Mouse (Mus musculus): ENCODE measurements around the gene Tbx3. TPM values are rescaled to one million over a fixed set of nuclear protein-coding genes. Genes with fewer than 3 reads are reported as not detected.

Gene Tbx3
- polyA plus RNA-seq (2014; fragmentation: Nextera tagmentation; extraction: Ambion mirVana) = 44.1 and 45.5 TPM in 2 replicates

GRCm38 (mm10) chr5:119670566-119671108 is at the start of gene Tbx3:
Gene Tbx3 (plus strand): TSS chr5:119670669.
- Histone ChIP-seq H3K4me1 (replicated peaks; ENCODE audit: control insufficient read depth, insufficient read depth, low read length) (peaks cover 36% of the 10 kb centered on the region), H3K4me3 (ENCODE audit: low read depth, low read length) (peak within 1 kb of the TSS; percentile 83), H3K9me3 (ENCODE audit: control insufficient read depth, low read length) (no peaks in the 10 kb centered on the region), H3K9ac (ENCODE audit: low read length) (peak within 1 kb of the TSS; percentile 89), H3K36me3 (ENCODE audit: control insufficient read depth, insufficient read depth, low read length) (peaks cover 5% of the 10 kb centered on the region; the same call in 1 of the 2 replicates), H3K27ac (ENCODE audit: low read depth) (peak within 1 kb of the TSS; percentile 99), H3K27me3 (replicated peaks; ENCODE audit: control insufficient read depth, insufficient read depth, low read length) (peaks cover 29% of the 10 kb centered on the region), H3K4me2 (ENCODE audit: low read length) (peak within 1 kb of the TSS; percentile 84)
- peak; percentile 95 for DNase-seq (ENCODE audit: low spot score)
- WGBS = under 1% methylated on average over 42 of the region's 43 CpGs
- ATAC-seq (replicated peaks; ENCODE audit: low FRiP score, low TSS enrichment, low read depth) = peak; percentile 95

DNA sequence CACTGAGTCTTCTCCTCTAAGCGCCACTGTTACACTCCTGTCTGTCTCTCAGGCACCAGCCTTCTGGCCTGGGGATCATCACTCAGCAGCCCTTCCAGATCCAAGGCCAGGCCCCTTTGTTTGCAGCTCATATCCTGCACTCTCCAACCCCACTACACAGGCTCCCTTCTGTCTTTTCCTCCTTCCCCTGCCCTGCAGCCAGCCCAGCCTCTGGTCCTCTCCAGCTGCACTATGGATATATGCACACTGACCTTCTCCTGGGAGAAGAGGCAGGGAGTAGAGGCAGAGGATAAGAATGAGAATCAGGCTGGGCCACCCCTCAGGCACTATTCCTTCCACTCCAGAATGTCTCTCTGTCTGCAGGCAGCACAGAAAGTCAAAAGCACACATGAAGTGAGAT is 48.4 kb upstream of the Tbx3 start:
- H3K27me3 ChIP-seq (replicated peaks; ENCODE audit: control insufficient read depth, insufficient read depth, low read length) = peaks cover 15% of the 10 kb centered on the region
- H3K9ac ChIP-seq (ENCODE audit: low read length) = no peak overlapping the region
- WGBS = 17% methylated on average over 1 of the region's 1 CpGs
- H3K4me3 ChIP-seq (ENCODE audit: low read depth, low read length) = no peak overlapping the region
- no peak overlapping the region for H3K4me2 ChIP-seq (ENCODE audit: low read length)
- H3K27ac ChIP-seq (ENCODE audit: low read depth) = no peak overlapping the region
- ATAC-seq (replicated peaks; ENCODE audit: low FRiP score, low TSS enrichment, low read depth) (no peak), DNase-seq (ENCODE audit: low spot score) (no peak)
- no peaks in the 10 kb centered on the region for H3K36me3 ChIP-seq (ENCODE audit: control insufficient read depth, insufficient read depth, low read length)
- no peaks in the 10 kb centered on the region for H3K9me3 ChIP-seq (ENCODE audit: control insufficient read depth, low read length)
- H3K4me1 ChIP-seq (replicated peaks; ENCODE audit: control insufficient read depth, insufficient read depth, low read length) = peaks cover 26% of the 10 kb centered on the region

- H3K9ac ChIP-seq (ENCODE audit: low read length) = no peak overlapping the region
- no peaks in the 10 kb centered on the region for H3K36me3 ChIP-seq (ENCODE audit: control insufficient read depth, insufficient read depth, low read length)
- H3K9me3 ChIP-seq (ENCODE audit: control insufficient read depth, low read length) = no peaks in the 10 kb centered on the region
- H3K4me3 ChIP-seq (ENCODE audit: low read depth, low read length) = no peak overlapping the region
- no peak overlapping the region for H3K27ac ChIP-seq (ENCODE audit: low read depth)
- no peak overlapping the region for H3K4me2 ChIP-seq (ENCODE audit: low read length)
- ATAC-seq (replicated peaks; ENCODE audit: low FRiP score, low TSS enrichment, low read depth) = no peak
- H3K4me1 ChIP-seq (replicated peaks; ENCODE audit: control insufficient read depth, insufficient read depth, low read length) = peaks cover 28% of the 10 kb centered on the region
- peaks cover 28% of the 10 kb centered on the region for H3K27me3 ChIP-seq (replicated peaks; ENCODE audit: control insufficient read depth, insufficient read depth, low read length)
- WGBS = 17% methylated on average over 1 of the region's 1 CpGs
- no peak for DNase-seq (ENCODE audit: low spot score)
These were observed 45.9 kb upstream of the Tbx3 start for GRCm38 (mm10) chr5:119624554-119624953.

- no peak overlapping the region for H3K9ac ChIP-seq (ENCODE audit: low read length)
- no peak overlapping the region for H3K27ac ChIP-seq (ENCODE audit: low read depth)
- ATAC-seq (replicated peaks; ENCODE audit: low FRiP score, low TSS enrichment, low read depth) (no peak), DNase-seq (ENCODE audit: low spot score) (no peak)
- no peak overlapping the region for H3K4me3 ChIP-seq (ENCODE audit: low read depth, low read length)
- peaks cover 21% of the 10 kb centered on the region for H3K4me1 ChIP-seq (replicated peaks; ENCODE audit: control insufficient read depth, insufficient read depth, low read length)
- H3K9me3 ChIP-seq (ENCODE audit: control insufficient read depth, low read length) = no peaks in the 10 kb centered on the region
- 12% methylated on average over 13 of the region's 13 CpGs for WGBS
- H3K4me2 ChIP-seq (ENCODE audit: low read length) = 0 out of 2 replicates have a peak overlapping the region, but pooled peaks have one; percentile 11
- H3K36me3 ChIP-seq (ENCODE audit: control insufficient read depth, insufficient read depth, low read length) = no peaks in the 10 kb centered on the region
- peaks cover 28% of the 10 kb centered on the region for H3K27me3 ChIP-seq (replicated peaks; ENCODE audit: control insufficient read depth, insufficient read depth, low read length)
These were observed 44.9 kb upstream of the Tbx3 start for GRCm38 (mm10) chr5:119625603-119626002.

DNA sequence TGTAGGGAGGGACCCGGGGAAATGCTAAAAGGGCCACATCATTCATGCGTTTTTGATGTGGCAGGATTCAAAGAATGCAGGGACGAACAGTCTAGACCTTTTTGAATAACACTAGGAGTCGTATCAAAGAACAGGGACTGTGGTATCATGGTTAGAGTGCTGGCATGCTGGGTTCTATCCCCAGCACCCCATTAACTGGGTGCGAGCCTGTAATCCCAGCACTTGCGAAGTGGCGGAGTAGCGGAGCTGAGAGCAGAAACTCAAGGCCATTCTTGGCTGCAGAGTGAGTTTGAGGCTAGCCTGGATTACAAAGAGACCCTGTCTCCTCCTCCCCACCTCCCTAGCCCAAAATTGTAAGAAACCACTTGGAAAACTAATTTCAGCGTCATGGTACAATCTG is 44.3 kb upstream of the Tbx3 start:
- ATAC-seq (replicated peaks; ENCODE audit: low FRiP score, low TSS enrichment, low read depth) (no peak), DNase-seq (ENCODE audit: low spot score) (no peak)
- H3K9me3 ChIP-seq (ENCODE audit: control insufficient read depth, low read length) = no peaks in the 10 kb centered on the region
- no peak overlapping the region for H3K9ac ChIP-seq (ENCODE audit: low read length)
- 56% methylated on average over 9 of the region's 9 CpGs for WGBS
- H3K36me3 ChIP-seq (ENCODE audit: control insufficient read depth, insufficient read depth, low read length) = no peaks in the 10 kb centered on the region
- no peak overlapping the region for H3K27ac ChIP-seq (ENCODE audit: low read depth)
- H3K4me2 ChIP-seq (ENCODE audit: low read length) = 0 out of 2 replicates have a peak overlapping the region, but pooled peaks have one; percentile 11
- H3K4me3 ChIP-seq (ENCODE audit: low read depth, low read length) = no peak overlapping the region
- H3K27me3 ChIP-seq (replicated peaks; ENCODE audit: control insufficient read depth, insufficient read depth, low read length) = peaks cover 28% of the 10 kb centered on the region
- peaks cover 21% of the 10 kb centered on the region for H3K4me1 ChIP-seq (replicated peaks; ENCODE audit: control insufficient read depth, insufficient read depth, low read length)

DNA sequence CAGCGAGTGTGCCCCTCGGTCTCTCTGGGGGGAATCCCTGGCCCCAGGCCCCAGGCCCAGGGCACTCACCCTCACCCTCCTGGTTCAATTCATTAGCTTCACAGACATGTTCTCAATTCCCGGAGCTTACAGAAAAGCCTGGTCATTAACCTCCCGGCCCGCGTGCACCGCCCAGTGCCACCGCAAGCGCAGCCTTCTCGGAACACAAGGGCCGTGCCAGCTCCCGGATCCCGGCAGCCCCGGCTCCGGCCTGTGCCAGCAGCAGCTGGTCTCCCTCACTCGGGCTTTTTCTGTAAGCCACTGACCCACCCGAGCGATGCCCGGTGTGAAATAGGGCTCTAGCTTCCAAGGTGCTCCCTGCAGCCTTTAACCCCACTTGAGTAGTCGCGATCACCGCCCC is 43.8 kb upstream of the Tbx3 start:
- Histone ChIP-seq H3K4me2 (ENCODE audit: low read length) (peak overlapping the region; percentile 33), H3K27me3 (replicated peaks; ENCODE audit: control insufficient read depth, insufficient read depth, low read length) (peaks cover 28% of the 10 kb centered on the region), H3K36me3 (ENCODE audit: control insufficient read depth, insufficient read depth, low read length) (no peaks in the 10 kb centered on the region), H3K9ac (ENCODE audit: low read length) (no peak overlapping the region), H3K27ac (ENCODE audit: low read depth) (no peak overlapping the region), H3K4me3 (ENCODE audit: low read depth, low read length) (no peak overlapping the region), H3K4me1 (replicated peaks; ENCODE audit: control insufficient read depth, insufficient read depth, low read length) (peaks cover 21% of the 10 kb centered on the region), H3K9me3 (ENCODE audit: control insufficient read depth, low read length) (no peaks in the 10 kb centered on the region)
- no peak for ATAC-seq (replicated peaks; ENCODE audit: low FRiP score, low TSS enrichment, low read depth)
- no peak for DNase-seq (ENCODE audit: low spot score)
- 25% methylated on average over 22 of the region's 22 CpGs for WGBS

- H3K4me1 ChIP-seq (replicated peaks; ENCODE audit: control insufficient read depth, insufficient read depth, low read length) = peaks cover 21% of the 10 kb centered on the region
- H3K4me2 ChIP-seq (ENCODE audit: low read length) = no peak overlapping the region
- WGBS = 91% methylated on average over 3 of the region's 3 CpGs
- no peaks in the 10 kb centered on the region for H3K36me3 ChIP-seq (ENCODE audit: control insufficient read depth, insufficient read depth, low read length)
- H3K9ac ChIP-seq (ENCODE audit: low read length) = no peak overlapping the region
- no peaks in the 10 kb centered on the region for H3K9me3 ChIP-seq (ENCODE audit: control insufficient read depth, low read length)
- no peak overlapping the region for H3K4me3 ChIP-seq (ENCODE audit: low read depth, low read length)
- ATAC-seq (replicated peaks; ENCODE audit: low FRiP score, low TSS enrichment, low read depth) (no peak), DNase-seq (ENCODE audit: low spot score) (no peak)
- H3K27me3 ChIP-seq (replicated peaks; ENCODE audit: control insufficient read depth, insufficient read depth, low read length) = peaks cover 28% of the 10 kb centered on the region
- H3K27ac ChIP-seq (ENCODE audit: low read depth) = no peak overlapping the region
These were observed 42.4 kb upstream of the Tbx3 start for GRCm38 (mm10) chr5:119628100-119628499.

GRCm38 (mm10) chr5:119628746-119629327 is 41.6 kb upstream of the Tbx3 start:
- no peak for ATAC-seq (replicated peaks; ENCODE audit: low FRiP score, low TSS enrichment, low read depth)
- 25% methylated on average over 12 of the region's 12 CpGs for WGBS
- no peak for DNase-seq (ENCODE audit: low spot score)

DNA sequence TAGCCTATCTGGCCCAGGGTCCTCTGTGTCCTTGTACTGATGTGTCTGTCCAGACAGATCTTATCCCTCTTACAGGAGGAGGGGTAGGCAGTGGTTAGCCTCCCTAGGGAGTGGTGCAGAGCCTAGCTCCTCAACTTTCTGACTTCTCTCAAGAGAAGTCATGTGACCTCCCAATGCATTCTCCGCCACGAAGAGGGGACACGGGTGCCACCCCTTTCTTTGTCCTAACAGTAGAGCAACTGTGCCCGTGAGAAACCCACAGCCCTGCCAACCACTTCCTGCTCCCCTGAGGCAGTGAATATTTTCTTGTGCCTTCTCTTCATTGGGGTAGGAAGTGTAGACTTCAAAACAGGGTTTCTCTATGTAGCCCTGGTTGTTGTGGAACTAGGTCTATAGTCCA is 36.9 kb upstream of the Tbx3 start:
- Histone ChIP-seq H3K27me3 (replicated peaks; ENCODE audit: control insufficient read depth, insufficient read depth, low read length) (no peaks in the 10 kb centered on the region), H3K27ac (ENCODE audit: low read depth) (no peak overlapping the region), H3K4me3 (ENCODE audit: low read depth, low read length) (no peak overlapping the region), H3K9ac (ENCODE audit: low read length) (no peak overlapping the region), H3K4me2 (ENCODE audit: low read length) (no peak overlapping the region), H3K9me3 (ENCODE audit: control insufficient read depth, low read length) (no peaks in the 10 kb centered on the region), H3K36me3 (ENCODE audit: control insufficient read depth, insufficient read depth, low read length) (no peaks in the 10 kb centered on the region), H3K4me1 (replicated peaks; ENCODE audit: control insufficient read depth, insufficient read depth, low read length) (peaks cover 4% of the 10 kb centered on the region; the same call in 1 of the 2 replicates)
- WGBS = 91% methylated on average over 4 of the region's 4 CpGs
- ATAC-seq (replicated peaks; ENCODE audit: low FRiP score, low TSS enrichment, low read depth) = no peak
- DNase-seq (ENCODE audit: low spot score) = no peak

More at GRCm38 (mm10) chr5:119628746-119629327, 41.6 kb upstream of the Tbx3 start:
- Histone ChIP-seq H3K4me1 (replicated peaks; ENCODE audit: control insufficient read depth, insufficient read depth, low read length) (peaks cover 21% of the 10 kb centered on the region), H3K27me3 (replicated peaks; ENCODE audit: control insufficient read depth, insufficient read depth, low read length) (peaks cover 28% of the 10 kb centered on the region), H3K9me3 (ENCODE audit: control insufficient read depth, low read length) (no peaks in the 10 kb centered on the region), H3K36me3 (ENCODE audit: control insufficient read depth, insufficient read depth, low read length) (no peaks in the 10 kb centered on the region), H3K9ac (ENCODE audit: low read length) (no peak overlapping the region), H3K4me2 (ENCODE audit: low read length) (no peak overlapping the region), H3K27ac (ENCODE audit: low read depth) (no peak overlapping the region), H3K4me3 (ENCODE audit: low read depth, low read length) (no peak overlapping the region)
